Mouse (Mus musculus): ENCODE results near the gene Narfl.

DNA sequence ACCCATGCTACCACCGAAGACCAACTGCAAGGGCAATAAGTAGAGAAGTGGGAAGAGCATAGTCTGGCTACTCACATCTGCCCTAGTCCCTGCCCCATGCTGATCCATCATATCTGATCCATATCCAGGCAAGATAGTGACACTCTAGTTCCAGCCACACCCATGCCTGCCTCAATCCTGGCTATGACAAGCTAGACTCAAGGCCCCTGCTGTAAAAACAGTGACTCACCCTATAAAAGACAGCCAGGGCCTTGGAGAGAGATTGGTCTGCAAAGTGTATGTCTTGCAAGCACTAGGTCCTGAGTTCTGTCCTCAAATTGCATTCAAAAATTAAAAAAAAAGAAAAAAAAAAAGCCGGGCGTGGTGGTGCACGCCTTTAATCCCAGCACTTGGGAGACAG is 32.9 kb downstream of the Narfl start:
- no peak for TF ChIP-seq CTCF (IDR thresholded peaks at IDR 0.05; ENCODE audit: borderline replicate concordance, insufficient read depth, low read depth, low read length)
- no peak for TF ChIP-seq POLR2A (IDR thresholded peaks at IDR 0.05; ENCODE audit: borderline replicate concordance, insufficient read depth, low read length)

Data from cerebellum, adult 2 months (tissue).